Mouse (Mus musculus) E14TG2a.4 (cell line): ENCODE data around the gene 1700001J03Rik.

ENCODE experiments used
- CTCF ChIP-seq: conservative IDR thresholded peaks from 2 replicates; pipeline ENCODE4 v1.5.1; 2014; ENCODE audit warnings: low read length
- POU5F1 ChIP-seq: IDR thresholded peaks from 2 replicates; pipeline ENCODE4 v1.6.1; 2014; ENCODE audit warnings: low read length, borderline replicate concordance

DNA sequence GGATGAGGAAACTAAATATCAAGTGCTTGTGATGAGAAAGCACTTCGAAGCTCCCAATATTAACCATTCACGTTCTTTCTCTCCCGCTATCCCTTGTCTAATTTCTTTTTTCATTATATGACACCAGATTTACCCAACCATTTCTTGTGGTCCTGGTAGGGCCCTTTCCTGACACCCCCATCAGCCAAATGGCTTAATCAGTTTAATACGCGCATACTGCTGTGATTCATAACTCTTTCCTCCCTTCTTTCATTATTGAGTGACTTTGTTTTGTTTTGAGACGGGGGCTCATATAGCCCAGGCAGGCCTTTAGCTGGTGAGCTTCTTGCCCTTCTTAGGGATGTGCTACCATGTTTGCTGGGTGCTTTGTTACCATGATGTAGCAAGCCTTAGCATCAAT, 36.6 kb upstream of the 1700001J03Rik start:
- TF ChIP-seq CTCF (no peak), POU5F1 (no peak)
